Comparison of ENCODE assay signal across 9 mouse cellular contexts in the genomic region with DNA sequence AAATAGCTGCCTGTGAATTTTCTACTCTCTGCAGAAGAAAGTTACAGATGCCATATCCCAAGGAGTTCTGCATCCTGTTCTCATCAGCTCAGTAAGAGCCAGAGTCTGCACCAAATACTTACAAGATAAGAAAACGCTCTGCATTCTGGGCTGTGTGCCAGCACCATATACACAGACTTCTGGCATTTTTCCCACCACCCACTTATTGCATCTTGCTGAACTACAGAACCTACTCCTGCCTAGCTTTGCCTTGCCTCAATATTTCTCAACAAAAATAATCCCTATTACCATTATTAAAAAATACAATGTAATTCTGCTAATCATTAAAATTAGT.
DNase-seq lines count a peak whose midpoint lies in the region; ATAC-seq and TF ChIP-seq lines count a peak whose summit lies in the region.
"Had no signal": no experiment of that assay in that cellular context is flagged by ENCODE, and none has a peak within 500 bp of the region (broad histone marks: within the 10 kb centered on the region; RNA-seq: fewer than 3 reads in every experiment).

No protein-coding gene starts in this region.

- H3K9ac ChIP-seq in limb, embryonic 14.5 days (ENCODE audit: low read depth, low read length, severe bottlenecking), result no peak overlapping the region

- H3K4me2 ChIP-seq in limb, embryonic 14.5 days (replicated peaks; ENCODE audit: low read depth, low read length, severe bottlenecking), result no peak overlapping the region

- peak; percentile 5 for DNase-seq in embryo, embryonic 11 days
- DNase-seq in embryo, embryonic 9.5 days (ENCODE audit: extremely low spot score), result no peak
- peak; percentile 6 to 10 for DNase-seq in lung, adult 18-20 months
- DNase-seq in lung, adult 2 months, result no peak
- peak; percentile 93 for DNase-seq in limb, embryonic 14.5 days (ENCODE audit: low spot score)
- DNase-seq in urinary bladder, postnatal 4 days (ENCODE audit: low spot score in 2 of 2), result no peak
- no peak for DNase-seq in gastrocnemius, postnatal 14 days
- no peak for DNase-seq in ovary, postnatal 10 days (ENCODE audit: low spot score)
- DNase-seq: cerebellum, adult 11-12 months had no signal

- no peaks in the 10 kb centered on the region for H3K4me1 ChIP-seq in lung, adult 2 months (ENCODE audit: control insufficient read depth, insufficient read depth, low read length)
- H3K4me1 ChIP-seq in limb, embryonic 14.5 days (ENCODE audit: control insufficient read depth, insufficient read depth, low read length), result no peaks in the 10 kb centered on the region

- H3K27me3 ChIP-seq in limb, embryonic 14.5 days (ENCODE audit: control insufficient read depth, insufficient read depth, low read length), result no peaks in the 10 kb centered on the region

- 0% methylated on average over 1 of the region's 1 CpGs for WGBS in lung, adult 2 months
- 5% methylated on average over 1 of the region's 1 CpGs for WGBS in limb, embryonic 14.5 days

- intact Hi-C loops in gastrocnemius, postnatal 14 days (cut with DNase I; ENCODE audit: low total_unique reads), result no loop called here

- no peak for TF ChIP-seq CTCF in lung, adult 2 months (IDR thresholded peaks at IDR 0.05; ENCODE audit: insufficient read depth, low read length)

- H3K4me3 ChIP-seq in lung, adult 2 months (replicated peaks; ENCODE audit: extremely low read depth, low read depth, low read length), result no peak overlapping the region
- no peak overlapping the region for H3K4me3 ChIP-seq in limb, embryonic 14.5 days (replicated peaks; ENCODE audit: low read length)

- peak; percentile 68 for ATAC-seq in limb, embryonic 14.5 days (ENCODE audit: low FRiP score, low read depth)

- no peaks in the 10 kb centered on the region for H3K36me3 ChIP-seq in limb, embryonic 14.5 days (ENCODE audit: control insufficient read depth, insufficient read depth, low read length)

- no peaks in the 10 kb centered on the region for H3K9me3 ChIP-seq in limb, embryonic 14.5 days (ENCODE audit: control insufficient read depth, low read length)

- TF ChIP-seq POLR2A in lung, adult 2 months (IDR thresholded peaks at IDR 0.05; ENCODE audit: borderline replicate concordance, extremely low read depth, low read depth, low read length), result no peak
- no peak for TF ChIP-seq POLR2A in limb, embryonic 14.5 days (IDR thresholded peaks at IDR 0.05; ENCODE audit: borderline replicate concordance, extremely low read depth, insufficient read depth, insufficient read length)

- 0 out of 2 replicates have a peak overlapping the region, but pooled peaks have one; percentile 3 for H3K27ac ChIP-seq in limb, embryonic 14.5 days (replicated peaks; ENCODE audit: low read depth, low read length)

Comparison
In these comparisons a context has a peak if more than half of its experiments do, and no peak if none do; other contexts are left out.
1. DNase-seq: peak in embryo, embryonic 11 days (single experiment), lung, adult 18-20 months (2 of 2) and limb, embryonic 14.5 days (single experiment); none in embryo, embryonic 9.5 days (single experiment), lung, adult 2 months (single experiment), urinary bladder, postnatal 4 days (0 of 2), gastrocnemius, postnatal 14 days (single experiment) and ovary, postnatal 10 days (single experiment).